Mouse (Mus musculus) limb, embryonic 14.5 days (tissue): ENCODE measurements around the gene Zic5. TPM values are rescaled to one million over a fixed set of nuclear protein-coding genes. Genes with fewer than 3 reads are reported as not detected.

Experiments
- ATAC-seq: fragments of 200-750 bp; cut with Nextera tagmentation; 2 replicates; pipeline ENCODE4 v1.8.0; 2017; ENCODE audit warnings: low read depth, moderate number of reproducible peaks, moderate TSS enrichment; ENCODE audit not compliant: low FRiP score
- DNase-seq: peaks from one replicate; pipeline ENCODE4 v3.0.0-alpha.2; 2015; ENCODE audit warnings: low spot score
- H3K27ac ChIP-seq: fragments of 300-500 bp; sonication (generic); replicated peaks from 2 replicates; pipeline ENCODE4 v1.5.1; 2014; ENCODE audit warnings: low read depth, mild to moderate bottlenecking, low read length, moderate library complexity, mixed read lengths
- H3K27me3 ChIP-seq: fragments of 300-500 bp; sonication (generic); 2 replicates; pipeline ENCODE4 v1.6.1; 2014; ENCODE audit warnings: low read length, mixed read lengths; ENCODE audit not compliant: control insufficient read depth, insufficient read depth
- H3K36me3 ChIP-seq: fragments of 300-500 bp; sonication (generic); 2 replicates; pipeline ENCODE4 v1.6.1; 2014; ENCODE audit warnings: mild to moderate bottlenecking, low read length, moderate library complexity, mixed read lengths; ENCODE audit not compliant: control insufficient read depth, insufficient read depth
- H3K4me1 ChIP-seq: fragments of 300-500 bp; sonication (generic); 2 replicates; pipeline ENCODE4 v1.6.1; 2014; ENCODE audit warnings: antibody characterized with exemption, low read length, mixed read lengths; ENCODE audit not compliant: control insufficient read depth, insufficient read depth
- H3K4me2 ChIP-seq: fragments of 300-500 bp; sonication (generic); replicated peaks from 2 replicates; pipeline ENCODE4 v1.6.1; 2014; ENCODE audit warnings: low read depth, mild to moderate bottlenecking, low read length, moderate library complexity; ENCODE audit not compliant: severe bottlenecking
- H3K4me3 ChIP-seq: fragments of 300-500 bp; sonication (generic); replicated peaks from 2 replicates; pipeline ENCODE4 v1.5.1; 2014; ENCODE audit warnings: low read length
- H3K9ac ChIP-seq: fragments of 300-500 bp; sonication (generic); 2 replicates; pipeline ENCODE4 v1.6.1; 2014; ENCODE audit warnings: mild to moderate bottlenecking, low read depth, low read length, moderate library complexity; ENCODE audit not compliant: severe bottlenecking
- H3K9me3 ChIP-seq: fragments of 300-500 bp; sonication (generic); 2 replicates; pipeline ENCODE4 v1.6.1; 2016; ENCODE audit warnings: low read length; ENCODE audit not compliant: control insufficient read depth
- POLR2A ChIP-seq: fragments of 200-500 bp; IDR thresholded peaks from 2 replicates; pipeline ENCODE4 v1.8.0; 2012; ENCODE audit warnings: inconsistent platforms, mild to moderate bottlenecking, moderate library complexity, borderline replicate concordance; ENCODE audit not compliant: insufficient read depth, insufficient read length; ENCODE audit errors: extremely low read depth
- WGBS: fragments of 180-500 bp; shearing (Covaris S2); extraction: QIAGEN DNeasy Blood & Tissue Kit; methylation state at CpG from one replicate; pipeline ENCODE4 v1.1.7; 2014; 5-methylcytosine and 5-hydroxymethylcytosine counted together
- polyA plus RNA-seq, 2 experiments: library from polyadenylated mRNA; depleted of rRNA in 1 of 2; stranded (reverse) in 1 of 2; unstranded in 1 of 2; fragments of >200 nt; fragmentation: Nextera tagmentation in 1 of 2; extraction: Ambion mirVana in 1 of 2; gene quantifications; 2 replicates each; pipeline versions ENCODE4 v1.2.1 to v1.2.3; 2012 to 2014

Gene Zic5
- polyA plus RNA-seq, 2 experiments, result 0.47 to 0.94 TPM

DNA sequence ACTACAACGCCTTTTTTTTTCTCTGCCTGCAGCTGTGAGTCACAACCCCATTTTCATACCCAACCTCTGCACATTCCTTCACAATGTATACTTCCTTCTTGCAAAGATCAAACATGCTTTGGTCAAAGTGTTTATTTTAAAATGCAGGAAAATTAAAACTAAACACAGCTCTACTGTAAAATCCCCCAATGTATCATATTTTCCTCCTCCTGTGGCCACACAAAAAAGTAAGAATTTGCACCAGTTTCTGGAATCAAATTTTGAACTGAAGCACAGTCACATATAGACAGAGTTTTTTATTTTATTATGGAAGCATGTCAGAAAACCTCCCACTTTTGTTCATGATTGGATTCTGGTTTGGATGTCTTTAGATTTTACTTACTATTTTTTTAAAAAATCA lies 21.1 kb upstream of the Zic5 start:
- no peak overlapping the region for H3K4me3 ChIP-seq
- H3K36me3 ChIP-seq, result no peaks in the 10 kb centered on the region
- no peaks in the 10 kb centered on the region for H3K9me3 ChIP-seq
- H3K27me3 ChIP-seq, result peaks cover 87% of the 10 kb centered on the region
- 7% methylated on average over 1 of the region's 1 CpGs for WGBS
- no peak overlapping the region for H3K4me2 ChIP-seq
- TF ChIP-seq POLR2A, result no peak
- H3K27ac ChIP-seq, result no peak overlapping the region
- H3K4me1 ChIP-seq, result peaks cover 6% of the 10 kb centered on the region; the same call in 1 of the 2 replicates
- DNase-seq (no peak), ATAC-seq (no peak)
- H3K9ac ChIP-seq, result no peak overlapping the region

DNA sequence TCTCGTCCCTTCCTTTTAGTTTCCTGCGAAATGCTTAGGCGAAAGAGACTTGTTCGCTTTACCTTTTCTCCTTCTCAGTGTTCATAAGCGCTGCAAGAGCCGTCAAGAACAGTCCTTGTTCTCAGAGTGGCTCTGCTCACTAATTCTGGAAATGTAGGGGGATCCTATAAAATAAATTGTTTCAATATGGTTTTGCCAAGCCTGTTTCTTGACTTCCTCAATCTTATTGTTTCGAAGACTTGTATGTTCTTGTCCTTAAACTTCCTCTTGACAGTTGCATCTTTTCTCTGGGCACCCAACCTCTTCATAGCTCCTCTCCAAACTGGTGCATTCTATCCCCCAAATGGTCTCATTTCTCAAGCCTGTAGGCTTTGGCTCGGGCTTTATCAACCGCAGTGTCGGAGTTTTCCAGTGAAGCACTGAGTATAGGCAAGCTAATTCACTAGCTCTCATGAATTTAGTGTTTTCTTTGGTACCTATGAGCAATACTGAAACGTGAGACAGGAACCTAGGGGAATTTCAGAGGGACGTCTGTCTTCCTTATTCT lies 20.2 kb upstream of the Zic5 start:
- ATAC-seq (no peak), DNase-seq (no peak)
- Histone ChIP-seq H3K27ac (no peak overlapping the region), H3K9me3 (no peaks in the 10 kb centered on the region), H3K4me1 (peaks cover 5% of the 10 kb centered on the region; the same call in 1 of the 2 replicates), H3K4me2 (peak overlapping the region; percentile 32; the same call in 1 of the 2 replicates), H3K4me3 (0 out of 2 replicates have a peak overlapping the region, but pooled peaks have one; percentile 5), H3K27me3 (peaks cover 87% of the 10 kb centered on the region), H3K36me3 (no peaks in the 10 kb centered on the region), H3K9ac (no peak overlapping the region)
- WGBS, result 1% methylated on average over 12 of the region's 12 CpGs
- no peak for TF ChIP-seq POLR2A

DNA sequence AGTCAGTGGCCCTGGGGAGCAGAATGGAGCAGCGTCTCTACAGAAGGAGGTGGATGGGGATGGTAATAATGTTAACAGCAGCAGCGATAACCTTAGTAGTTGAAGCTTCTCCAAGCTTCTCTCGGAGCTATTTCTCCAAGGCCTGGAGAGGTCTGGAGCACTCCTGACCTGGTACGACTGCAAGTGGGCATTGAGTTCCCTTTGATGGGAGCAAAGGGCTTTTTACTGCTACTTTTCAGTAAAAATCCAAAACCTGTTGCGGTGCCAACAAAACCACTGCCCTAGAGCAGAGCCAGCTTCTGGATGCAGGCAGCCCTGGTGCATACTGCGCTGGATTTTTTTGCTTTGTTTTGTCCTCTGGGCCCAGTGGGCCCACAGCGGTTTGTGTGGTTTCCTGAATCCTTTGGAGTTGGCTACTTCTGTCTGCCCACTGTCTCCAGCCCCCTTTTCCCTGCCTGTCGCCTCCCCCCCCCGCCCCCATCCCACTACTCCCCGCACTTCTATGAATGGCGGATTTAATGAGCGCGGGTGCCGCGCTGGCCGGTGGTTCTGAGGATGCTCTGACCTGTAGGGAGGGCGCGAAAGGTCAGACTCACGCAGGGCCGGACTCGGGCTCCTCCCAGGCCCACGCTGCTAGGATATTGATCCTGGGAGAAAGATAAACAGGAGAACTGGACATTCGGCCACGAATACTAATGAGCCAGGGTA lies 19.5 kb upstream of the Zic5 start:
- Histone ChIP-seq H3K9me3 (no peaks in the 10 kb centered on the region), H3K4me2 (peak overlapping the region; percentile 32), H3K27me3 (peaks cover 84% of the 10 kb centered on the region), H3K36me3 (no peaks in the 10 kb centered on the region), H3K4me3 (0 out of 2 replicates have a peak overlapping the region, but pooled peaks have one; percentile 5), H3K27ac (no peak overlapping the region), H3K4me1 (no peaks in the 10 kb centered on the region), H3K9ac (no peak overlapping the region)
- no peak for TF ChIP-seq POLR2A
- ATAC-seq, result no peak
- no peak for DNase-seq
- 3% methylated on average over 24 of the region's 24 CpGs for WGBS

DNA sequence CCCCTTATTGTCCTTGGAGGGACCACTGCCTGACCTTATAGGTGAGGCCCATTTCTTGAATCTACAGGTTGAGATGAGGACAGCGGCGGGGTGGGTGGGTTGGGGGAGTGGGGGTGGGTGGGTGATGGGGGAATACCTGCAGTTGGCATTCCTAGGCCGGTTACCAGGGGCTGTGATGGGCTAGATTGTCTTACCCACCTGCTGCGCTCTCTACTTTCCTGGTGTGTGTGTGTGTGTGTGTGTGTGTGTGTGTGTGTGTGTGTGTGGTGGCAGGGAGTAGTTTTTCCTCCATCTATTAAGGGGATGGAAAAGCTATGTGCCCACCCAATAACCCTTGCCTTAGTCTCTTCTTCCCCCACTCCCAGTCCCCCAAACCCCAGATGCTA lies 19.0 kb upstream of the Zic5 start:
- no peak for DNase-seq
- no peaks in the 10 kb centered on the region for H3K36me3 ChIP-seq
- H3K9me3 ChIP-seq, result no peaks in the 10 kb centered on the region
- H3K4me2 ChIP-seq, result 0 out of 2 replicates have a peak overlapping the region, but pooled peaks have one; percentile 32
- H3K27me3 ChIP-seq, result peaks cover 78% of the 10 kb centered on the region
- TF ChIP-seq POLR2A, result no peak
- 42% methylated on average over 2 of the region's 4 CpGs for WGBS
- H3K4me1 ChIP-seq, result no peaks in the 10 kb centered on the region
- no peak for ATAC-seq
- H3K4me3 ChIP-seq, result no peak overlapping the region
- H3K27ac ChIP-seq, result no peak overlapping the region
- no peak overlapping the region for H3K9ac ChIP-seq

DNA sequence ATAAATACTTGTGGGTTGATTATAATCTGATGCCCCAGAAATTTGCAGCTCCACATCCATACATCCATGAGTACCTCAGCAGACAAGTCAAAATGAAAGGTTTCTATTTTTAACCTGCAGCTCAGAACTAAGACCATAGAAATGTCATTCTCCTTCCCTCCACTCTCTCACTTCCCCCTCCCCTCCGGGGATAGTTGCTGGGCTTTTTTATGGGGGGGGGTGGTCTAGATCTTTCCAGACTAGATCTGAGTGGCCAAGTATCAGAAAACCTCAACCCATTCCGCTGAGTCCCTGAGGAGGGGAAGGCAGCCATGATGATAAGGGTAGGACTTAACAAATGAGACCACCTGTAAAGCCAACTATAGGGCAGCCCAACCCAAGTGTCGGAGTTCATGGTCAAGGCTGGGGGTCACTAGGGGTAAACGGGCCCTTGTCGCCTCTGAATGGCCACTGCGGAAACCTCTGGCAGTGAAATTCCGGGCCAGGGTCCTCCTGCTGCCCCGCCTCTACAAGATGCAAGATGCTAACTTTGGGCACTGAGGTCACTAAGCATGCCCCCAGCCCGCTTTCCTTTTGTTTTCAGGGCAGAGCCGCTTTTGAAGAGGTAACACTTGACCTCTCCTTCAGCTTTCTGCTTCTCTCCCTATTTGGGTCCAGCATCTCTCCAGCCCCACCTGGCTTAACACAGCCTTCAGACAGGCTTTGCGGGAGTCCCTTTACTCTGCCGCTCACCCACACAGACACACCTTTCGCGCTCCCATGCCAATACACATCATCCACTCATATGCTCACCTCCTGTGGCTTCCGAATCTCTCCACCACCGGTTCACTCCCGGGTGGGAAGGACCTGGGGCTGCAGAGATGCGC lies 18.3 kb upstream of the Zic5 start:
- no peak for TF ChIP-seq POLR2A
- H3K4me3 ChIP-seq, result no peak overlapping the region

More for the DNA sequence above, 18.3 kb upstream of the Zic5 start:
- WGBS, result 20% methylated on average over 18 of the region's 18 CpGs
- Histone ChIP-seq H3K4me2 (no peak overlapping the region), H3K27me3 (peaks cover 79% of the 10 kb centered on the region), H3K4me1 (no peaks in the 10 kb centered on the region), H3K9ac (no peak overlapping the region), H3K9me3 (no peaks in the 10 kb centered on the region), H3K36me3 (no peaks in the 10 kb centered on the region), H3K27ac (no peak overlapping the region)
- ATAC-seq (no peak), DNase-seq (peak; percentile 2)
